Mouse (Mus musculus): ENCODE results near the gene Tktl2.

The Tktl2 gene

GRCm38 (mm10) chr8:66511537-66511936 is at the start of gene Tktl2:
TSS of gene Tktl2 (plus strand) at chr8:66511756.
- in situ Hi-C loops (cut with MboI, MseI), result no loop called here

- in situ Hi-C loops (cut with MboI, MseI), result no loop called here
These were observed 41.7 kb upstream of the Tktl2 start for GRCm38 (mm10) chr8:66469821-66470220.

- in situ Hi-C loops (cut with MboI, MseI), result no loop called here
These were observed 34.7 kb upstream of the Tktl2 start for GRCm38 (mm10) chr8:66476880-66477279.

- in situ Hi-C loops (cut with MboI, MseI), result loop anchor here (10.0 kb wide), 1 partner anchor 1541 kb away; the partner anchor contains the start of gene Tmem192
These were observed 25.3 kb upstream of the Tktl2 start, which contains the start of gene Tma16 for GRCm38 (mm10) chr8:66486084-66486763. TSS of gene Tma16 (minus strand) at chr8:66486530.

- in situ Hi-C loops (cut with MboI, MseI), result loop anchor here (10.0 kb wide), 1 partner anchor 1544 kb away; the partner anchor contains the start of gene Tmem192
These were observed 23.0 kb upstream of the Tktl2 start for GRCm38 (mm10) chr8:66488556-66488955.

- in situ Hi-C loops (cut with MboI, MseI), result no loop called here
These were observed 20.9 kb upstream of the Tktl2 start for GRCm38 (mm10) chr8:66490624-66491023.

- in situ Hi-C loops (cut with MboI, MseI), result no loop called here
These were observed 17.1 kb upstream of the Tktl2 start for GRCm38 (mm10) chr8:66494496-66494895.

- in situ Hi-C loops (cut with MboI, MseI), result no loop called here
These were observed 15.8 kb upstream of the Tktl2 start for GRCm38 (mm10) chr8:66495726-66496125.

- in situ Hi-C loops (cut with MboI, MseI), result no loop called here
These were observed 14.5 kb upstream of the Tktl2 start for GRCm38 (mm10) chr8:66496998-66497577.

GRCm38 (mm10) chr8:66503381-66503780 is 8.2 kb upstream of the Tktl2 start:
- in situ Hi-C loops (cut with MboI, MseI), result no loop called here

GRCm38 (mm10) chr8:66519149-66519548 is 7.6 kb downstream of the Tktl2 start:
- in situ Hi-C loops (cut with MboI, MseI), result no loop called here

- in situ Hi-C loops (cut with MboI, MseI), result no loop called here
These were observed 9.0 kb downstream of the Tktl2 start for GRCm38 (mm10) chr8:66520576-66520975.

GRCm38 (mm10) chr8:66550092-66550491 is 38.5 kb downstream of the Tktl2 start:
- in situ Hi-C loops (cut with MboI, MseI), result loop anchor here (25.0 kb wide), 1 partner anchor 2012 kb away; no protein-coding TSS in a partner anchor

Data from regulatory T cell (primary cell).